Mouse (Mus musculus) stomach, postnatal 0 days (tissue): ENCODE results near the gene Ddit4.

Experiments
- CTCF ChIP-seq: IDR thresholded peaks from 2 replicates; pipeline ENCODE4 v1.5.1; 2016; ENCODE audit warnings: antibody characterized with exemption, low read depth, mild to moderate bottlenecking, moderate library complexity
- EP300 ChIP-seq: optimal IDR thresholded peaks from 2 replicates; pipeline ENCODE3; 2016; ENCODE audit warnings: antibody characterized with exemption

GRCm38 (mm10) chr10:59915196-59915962, 36.3 kb downstream of the Ddit4 start:
- TF ChIP-seq CTCF (no peak), EP300 (no peak)
